Mouse (Mus musculus) heart, embryonic 14.5 days (tissue): Measurements from ENCODE around the gene Dner. TPM values are rescaled to one million over a fixed set of nuclear protein-coding genes. Genes with fewer than 3 reads are reported as not detected.

ENCODE experiments used
- ATAC-seq: fragments of 200-750 bp; cut with Nextera tagmentation; 2 replicates; pipeline ENCODE4 v1.8.0; 2017; ENCODE audit warnings: low read depth, moderate TSS enrichment; ENCODE audit not compliant: insufficient number of reproducible peaks, insufficient read depth, low FRiP score
- H3K27ac ChIP-seq, 2 experiments: fragments of 200-500 bp in 1 of 2; fragments of 300-500 bp in 1 of 2; sonication (generic) in 1 of 2; replicated peaks in 1 of 2; 2 replicates each; pipeline ENCODE4 v1.5.1; 2012 to 2014; ENCODE audit warnings: low read depth in 2 of 2, low read length in 2 of 2, control low read depth in 1 of 2, mild to moderate bottlenecking in 1 of 2, mixed read lengths in 1 of 2; ENCODE audit not compliant: control insufficient read depth in 1 of 2, insufficient read depth in 1 of 2
- H3K27me3 ChIP-seq: fragments of 300-500 bp; sonication (generic); 2 replicates; pipeline ENCODE4 v1.6.1; 2014; ENCODE audit warnings: mild to moderate bottlenecking, low read length, control low read depth; ENCODE audit not compliant: control insufficient read depth, insufficient read depth
- H3K36me3 ChIP-seq: fragments of 300-500 bp; sonication (generic); 2 replicates; pipeline ENCODE4 v1.6.1; 2014; ENCODE audit warnings: mild to moderate bottlenecking, control low read depth, low read length, mixed read lengths; ENCODE audit not compliant: control insufficient read depth, insufficient read depth
- H3K4me1 ChIP-seq, 2 experiments: fragments of 200-500 bp in 1 of 2; fragments of 300-500 bp in 1 of 2; sonication (generic) in 1 of 2; 2 replicates each; pipeline ENCODE4 v1.6.1; 2012 to 2014; ENCODE audit warnings: low read length in 2 of 2, control low read depth in 1 of 2, mixed read lengths in 1 of 2; ENCODE audit not compliant: control insufficient read depth in 2 of 2, insufficient read depth in 2 of 2
- H3K4me2 ChIP-seq: fragments of 300-500 bp; sonication (generic); 2 replicates; pipeline ENCODE4 v1.6.1; 2014; ENCODE audit warnings: mild to moderate bottlenecking, low read length
- H3K4me3 ChIP-seq, 2 experiments: fragments of 200-500 bp in 1 of 2; fragments of 300-500 bp in 1 of 2; sonication (generic) in 1 of 2; 2 replicates each; pipeline ENCODE4 v1.5.1; 2012 to 2014; ENCODE audit warnings: low read length in 2 of 2, mild to moderate bottlenecking in 2 of 2, control low read depth in 1 of 2, low read depth in 1 of 2, moderate library complexity in 1 of 2; ENCODE audit not compliant: control insufficient read depth in 1 of 2, insufficient read depth in 1 of 2
- H3K9ac ChIP-seq: fragments of 300-500 bp; sonication (generic); 2 replicates; pipeline ENCODE4 v1.6.1; 2014; ENCODE audit warnings: mild to moderate bottlenecking, low read length
- H3K9me3 ChIP-seq: fragments of 300-500 bp; sonication (generic); 2 replicates; pipeline ENCODE4 v1.6.1; 2016; ENCODE audit warnings: low read length, control low read depth; ENCODE audit not compliant: control insufficient read depth
- WGBS: fragments of 180-500 bp; shearing (Covaris S2); extraction: QIAGEN DNeasy Blood & Tissue Kit; methylation state at CpG from one replicate; pipeline ENCODE4 v1.1.7; 2014; 5-methylcytosine and 5-hydroxymethylcytosine counted together
- polyA plus RNA-seq: library from polyadenylated mRNA; unstranded; fragments of >200 nt; fragmentation: Nextera tagmentation; extraction: Ambion mirVana; gene quantifications from 2 replicates; pipeline ENCODE4 v1.2.1, GENCODE M21; 2014

Dner gene
- polyA plus RNA-seq, 1 experiment from 2014 or later, result 0.85 TPM

- ATAC-seq, result no peak
- H3K27me3 ChIP-seq, result no peaks in the 10 kb centered on the region
- H3K36me3 ChIP-seq, result no peaks in the 10 kb centered on the region
- H3K4me3 ChIP-seq, result no peak overlapping the region
- H3K9me3 ChIP-seq, result no peaks in the 10 kb centered on the region
- H3K9ac ChIP-seq, result no peak overlapping the region
- H3K27ac ChIP-seq, result no peak overlapping the region
- 79% methylated on average over 3 of the region's 3 CpGs for WGBS
- no peaks in the 10 kb centered on the region for H3K4me1 ChIP-seq
- H3K4me2 ChIP-seq, result no peak overlapping the region
Observed at GRCm38 (mm10) chr1:84367733-84368132, 328.3 kb downstream of the Dner start.

GRCm38 (mm10) chr1:84366553-84366952 is 329.5 kb downstream of the Dner start:
- H3K9ac ChIP-seq, result no peak overlapping the region
- no peaks in the 10 kb centered on the region for H3K36me3 ChIP-seq
- no peaks in the 10 kb centered on the region for H3K9me3 ChIP-seq
- 60% methylated on average over 3 of the region's 3 CpGs for WGBS
- no peaks in the 10 kb centered on the region for H3K27me3 ChIP-seq
- H3K4me1 ChIP-seq, result no peaks in the 10 kb centered on the region
- no peak overlapping the region for H3K4me3 ChIP-seq
- no peak overlapping the region for H3K4me2 ChIP-seq
- no peak overlapping the region for H3K27ac ChIP-seq
- no peak for ATAC-seq

GRCm38 (mm10) chr1:84363967-84364366 is 332.1 kb downstream of the Dner start, which contains the start of gene Pid1:
Pid1 (minus strand) TSS chr1:84364180.
- H3K27me3 ChIP-seq, result no peaks in the 10 kb centered on the region
- H3K9me3 ChIP-seq, result no peaks in the 10 kb centered on the region
- no peak for ATAC-seq
- WGBS, result 86% methylated on average over 8 of the region's 8 CpGs
- H3K36me3 ChIP-seq, result no peaks in the 10 kb centered on the region
- H3K4me3 ChIP-seq, result no peak within 1 kb of the TSS
- no peaks in the 10 kb centered on the region for H3K4me1 ChIP-seq
- H3K27ac ChIP-seq, result no peak within 1 kb of the TSS
- H3K4me2 ChIP-seq, result no peak within 1 kb of the TSS
- no peak within 1 kb of the TSS for H3K9ac ChIP-seq

- ATAC-seq, result no peak
- Histone ChIP-seq H3K9ac (no peak overlapping the region), H3K4me2 (no peak overlapping the region), H3K4me1 (no peaks in the 10 kb centered on the region), H3K36me3 (no peaks in the 10 kb centered on the region), H3K9me3 (no peaks in the 10 kb centered on the region), H3K4me3 (no peak overlapping the region), H3K27me3 (no peaks in the 10 kb centered on the region), H3K27ac (no peak overlapping the region)
- 72% methylated on average over 7 of the region's 7 CpGs for WGBS
Observed at GRCm38 (mm10) chr1:84362709-84363617, 333.1 kb downstream of the Dner start.

GRCm38 (mm10) chr1:84362209-84362608 is 333.8 kb downstream of the Dner start:
- Histone ChIP-seq H3K36me3 (no peaks in the 10 kb centered on the region), H3K27me3 (no peaks in the 10 kb centered on the region), H3K27ac (no peak overlapping the region), H3K4me2 (no peak overlapping the region), H3K9ac (no peak overlapping the region), H3K4me3 (no peak overlapping the region), H3K4me1 (no peaks in the 10 kb centered on the region), H3K9me3 (no peaks in the 10 kb centered on the region)
- 85% methylated on average over 1 of the region's 1 CpGs for WGBS
- ATAC-seq, result no peak

- Histone ChIP-seq H3K4me2 (no peak overlapping the region), H3K36me3 (no peaks in the 10 kb centered on the region), H3K9ac (no peak overlapping the region), H3K4me1 (no peaks in the 10 kb centered on the region), H3K27me3 (no peaks in the 10 kb centered on the region), H3K9me3 (no peaks in the 10 kb centered on the region), H3K4me3 (no peak overlapping the region), H3K27ac (no peak overlapping the region)
- ATAC-seq, result no peak
- WGBS, result 65% methylated on average over 3 of the region's 3 CpGs
Observed at GRCm38 (mm10) chr1:84361389-84361788, 334.6 kb downstream of the Dner start.

- Histone ChIP-seq H3K27ac (no peak overlapping the region), H3K4me3 (no peak overlapping the region), H3K9ac (no peak overlapping the region), H3K27me3 (no peaks in the 10 kb centered on the region), H3K36me3 (no peaks in the 10 kb centered on the region), H3K4me1 (no peaks in the 10 kb centered on the region), H3K4me2 (no peak overlapping the region), H3K9me3 (no peaks in the 10 kb centered on the region)
- WGBS, result 72% methylated on average over 6 of the region's 6 CpGs
- ATAC-seq, result no peak
Observed at GRCm38 (mm10) chr1:84359611-84360500, 336.2 kb downstream of the Dner start.
